Mouse (Mus musculus): ENCODE measurements around the gene Eif2ak4.
A peak's percentile ranks its signal among the peaks of the same experiment; 100 is the strongest.

The Eif2ak4 gene

DNA sequence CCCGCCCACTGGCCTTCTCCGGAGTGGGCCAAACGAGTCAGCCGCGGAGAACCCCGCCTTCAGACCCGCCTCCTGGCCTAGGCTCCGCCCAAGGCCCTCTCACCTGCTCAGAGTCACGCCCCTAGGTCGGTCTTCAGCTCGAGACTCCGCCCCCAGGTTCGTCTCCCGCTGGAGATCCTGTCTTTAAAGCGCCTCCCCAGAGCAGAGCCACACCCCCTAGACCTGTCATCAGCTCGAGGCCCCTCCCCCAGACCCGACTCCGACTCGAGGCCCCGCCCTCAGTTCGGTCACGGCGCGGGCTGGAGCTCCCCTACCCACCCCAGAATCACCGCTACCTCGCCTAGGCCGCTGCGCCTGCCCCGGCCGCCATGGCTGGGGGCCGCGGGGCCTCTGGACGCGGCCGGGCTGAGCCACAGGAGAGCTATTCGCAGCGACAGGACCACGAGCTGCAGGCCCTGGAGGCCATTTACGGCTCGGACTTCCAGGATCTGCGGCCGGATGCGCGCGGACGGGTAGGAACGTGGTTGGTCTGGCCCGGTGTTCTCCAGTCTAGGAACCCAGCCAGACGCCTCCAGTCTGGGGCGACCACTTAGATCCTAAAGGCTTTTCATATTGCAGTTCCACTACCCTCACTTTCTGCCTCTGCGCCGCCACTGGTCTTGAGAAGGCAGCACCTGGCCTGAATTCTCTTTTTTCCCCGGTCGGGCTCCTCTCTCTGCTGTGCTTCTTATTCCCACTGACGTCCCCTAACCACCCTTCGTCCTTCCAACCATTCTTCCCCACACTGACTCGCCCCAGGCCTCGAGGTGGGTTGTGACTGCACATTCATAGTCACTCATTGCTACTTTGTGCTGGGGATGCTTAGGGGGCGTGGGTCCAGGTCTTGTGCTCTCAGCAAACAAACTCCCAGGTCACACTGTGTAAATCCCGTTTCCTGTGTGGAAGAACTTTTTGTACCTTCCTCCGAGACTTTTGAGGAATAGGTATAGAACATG lies at the start of gene Eif2ak4:
Eif2ak4 (plus strand) TSS at position 278 of the 995 bp plus-strand sequence.
- DNase-seq (ENCODE audit: low spot score): peak; percentile 100

DNA sequence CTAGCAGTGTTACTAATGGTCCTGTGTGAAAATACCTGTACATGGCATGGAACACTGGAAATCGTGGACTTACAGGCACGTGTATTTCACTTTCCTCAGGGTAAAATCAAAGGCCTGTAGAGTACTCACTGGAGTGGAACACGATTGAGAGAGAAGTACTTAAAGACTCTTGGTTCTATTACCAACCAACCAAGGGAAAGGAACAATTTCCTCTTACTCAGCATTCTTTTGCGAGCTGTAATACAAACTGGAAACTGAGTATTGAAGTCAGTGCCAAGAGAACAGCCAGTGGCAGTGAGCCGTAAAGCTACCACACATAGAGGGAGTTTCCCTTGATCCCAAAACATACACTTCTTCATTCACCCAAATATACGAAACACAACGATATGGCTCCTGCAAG lies 47.1 kb upstream of the Eif2ak4 start:
- DNase-seq (ENCODE audit: low spot score): no peak

DNA sequence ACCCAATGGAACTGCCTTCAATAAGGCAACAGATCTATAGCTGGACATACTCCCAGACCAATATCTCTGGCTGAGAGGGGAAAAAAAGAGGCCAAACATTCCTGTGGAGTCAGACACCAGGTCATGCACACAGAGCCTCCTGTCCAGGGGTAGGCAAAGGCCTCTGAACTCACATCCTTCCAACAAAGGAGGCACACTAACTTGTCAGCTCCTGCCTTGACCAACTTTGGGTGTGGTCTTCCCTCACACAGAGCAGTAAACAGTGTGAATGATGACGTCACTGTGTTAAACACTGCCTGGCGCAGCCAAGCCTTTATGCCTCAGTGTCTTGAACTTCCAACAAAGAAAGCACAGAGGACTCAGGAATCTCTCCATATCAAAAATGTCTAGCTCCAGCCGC lies 44.5 kb upstream of the Eif2ak4 start:
- no peak for DNase-seq (ENCODE audit: low spot score)

DNA sequence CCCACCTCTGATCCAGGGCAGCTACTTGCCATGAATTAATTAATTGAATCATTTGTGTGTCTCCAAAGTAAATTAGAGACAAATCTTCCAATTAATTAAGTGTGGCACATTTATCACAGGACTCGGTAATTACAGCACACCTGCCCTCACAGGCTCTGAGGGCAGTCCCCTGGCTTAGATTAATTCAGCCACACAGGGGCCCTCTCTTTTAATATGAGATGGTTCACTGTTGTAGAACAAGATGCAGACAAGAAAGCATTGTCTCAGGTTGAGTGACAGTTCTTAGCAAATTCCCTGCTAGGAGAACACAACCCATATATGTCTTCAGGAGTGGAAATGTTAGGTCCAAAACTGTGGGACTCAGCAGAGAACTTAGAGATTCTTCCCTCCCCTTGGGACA lies 42.9 kb upstream of the Eif2ak4 start:
- no peak for DNase-seq (ENCODE audit: low spot score)

DNA sequence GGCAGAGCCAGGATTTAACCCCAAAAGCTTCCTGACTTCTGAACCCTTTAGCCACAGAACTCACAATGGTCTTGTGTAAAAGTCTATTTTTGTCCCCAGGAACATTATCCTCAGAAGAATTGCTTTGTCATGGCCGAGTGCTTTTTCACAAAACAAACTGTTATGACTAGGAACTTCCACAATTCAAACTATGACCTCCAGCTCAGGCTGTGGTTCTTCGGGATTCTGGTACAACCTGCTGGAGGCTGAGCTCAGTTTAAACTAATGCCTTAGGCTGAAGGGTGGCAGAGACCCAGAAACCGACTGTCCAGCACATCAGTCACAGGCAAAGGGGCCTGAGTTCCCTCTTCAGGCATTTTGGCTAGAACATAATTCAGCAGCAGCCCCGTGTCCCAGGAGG lies 34.9 kb upstream of the Eif2ak4 start:
- no peak for DNase-seq (ENCODE audit: low spot score)

- DNase-seq (ENCODE audit: low spot score): no peak
Observed at GRCm38 (mm10) chr2:118353916-118354403, 34.5 kb upstream of the Eif2ak4 start.

DNA sequence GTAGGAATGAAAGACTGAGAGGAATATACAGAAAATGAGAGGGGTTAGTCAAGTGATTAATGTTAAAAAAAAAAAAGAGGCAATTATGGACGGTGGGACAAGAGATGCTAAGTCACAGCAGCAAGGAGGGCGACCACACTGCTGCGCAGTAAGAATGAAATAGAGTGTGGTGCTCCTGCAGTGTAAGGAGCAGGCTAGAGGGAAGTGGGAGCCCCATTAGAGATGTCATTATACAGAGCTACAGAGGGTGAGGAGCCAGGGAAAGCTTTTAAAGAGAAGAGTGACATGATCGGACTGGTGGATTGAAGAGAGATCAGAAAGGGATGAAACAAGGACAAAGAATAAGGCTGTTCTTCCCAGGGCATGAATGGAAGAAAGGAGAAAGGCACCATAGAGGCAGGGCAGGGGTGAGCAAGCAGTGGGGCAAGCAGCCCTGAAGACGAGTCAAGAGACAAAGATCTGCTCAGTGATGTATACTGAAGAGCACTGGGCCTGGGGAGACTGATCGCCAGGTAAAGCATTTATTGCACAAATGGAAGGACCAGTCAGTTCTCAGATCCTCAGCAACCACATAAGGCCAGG lies 33.2 kb upstream of the Eif2ak4 start:
- DNase-seq (ENCODE audit: low spot score): no peak

- DNase-seq (ENCODE audit: low spot score): no peak
Observed at GRCm38 (mm10) chr2:118371841-118372240, 16.6 kb upstream of the Eif2ak4 start.

DNA sequence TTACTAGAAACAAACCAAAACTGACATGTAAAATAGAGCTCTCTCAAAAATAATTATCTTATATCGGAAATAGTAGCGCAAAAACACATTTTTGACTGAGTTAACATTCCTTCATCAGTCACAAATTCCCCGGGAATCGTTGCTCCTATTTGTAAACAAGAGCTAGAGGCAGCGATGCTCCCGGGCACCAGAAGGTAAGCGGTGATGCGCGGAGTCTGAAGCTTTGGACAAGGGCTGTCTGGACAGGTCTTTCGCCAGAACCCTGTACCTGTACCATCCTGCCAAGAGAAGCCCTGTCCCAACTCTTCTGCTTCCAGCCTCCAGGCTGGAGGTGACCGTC lies 15.9 kb upstream of the Eif2ak4 start:
- no peak for DNase-seq (ENCODE audit: low spot score)

- peak; percentile 16 for DNase-seq (ENCODE audit: low spot score)
Observed at GRCm38 (mm10) chr2:118372901-118373571, 15.4 kb upstream of the Eif2ak4 start, which contains the start of gene Gpr176. TSS of gene Gpr176 (minus strand) at chr2:118373419.

- peak; percentile 82 for DNase-seq (ENCODE audit: low spot score)
Observed at GRCm38 (mm10) chr2:118373572-118374279, 14.7 kb upstream of the Eif2ak4 start.

GRCm38 (mm10) chr2:118375522-118375921 lies 12.9 kb upstream of the Eif2ak4 start:
- no peak for DNase-seq (ENCODE audit: low spot score)

DNA sequence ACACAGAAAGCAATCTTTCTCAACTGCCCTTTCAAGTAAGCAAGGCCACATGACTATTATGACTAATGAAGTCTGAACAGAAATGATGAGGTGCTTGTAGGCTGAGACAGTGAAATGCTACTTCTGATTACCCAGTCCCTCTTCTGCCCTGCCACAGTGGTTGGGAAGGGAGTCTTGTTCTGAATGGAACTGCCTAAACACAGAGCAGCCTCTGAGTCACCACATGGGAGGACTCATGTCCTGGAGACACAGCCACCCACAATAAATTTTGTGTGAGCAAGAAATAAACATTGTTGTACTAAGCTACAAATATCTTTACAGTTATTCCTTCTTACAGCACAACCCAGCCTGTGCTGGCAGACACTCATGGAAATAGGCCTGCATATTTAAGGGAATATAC lies 12.5 kb upstream of the Eif2ak4 start:
- DNase-seq (ENCODE audit: low spot score): no peak

GRCm38 (mm10) chr2:118379756-118380155 lies 8.7 kb upstream of the Eif2ak4 start:
- no peak for DNase-seq (ENCODE audit: low spot score)

GRCm38 (mm10) chr2:118383387-118383786 lies 5.0 kb upstream of the Eif2ak4 start:
- DNase-seq (ENCODE audit: low spot score): no peak

DNA sequence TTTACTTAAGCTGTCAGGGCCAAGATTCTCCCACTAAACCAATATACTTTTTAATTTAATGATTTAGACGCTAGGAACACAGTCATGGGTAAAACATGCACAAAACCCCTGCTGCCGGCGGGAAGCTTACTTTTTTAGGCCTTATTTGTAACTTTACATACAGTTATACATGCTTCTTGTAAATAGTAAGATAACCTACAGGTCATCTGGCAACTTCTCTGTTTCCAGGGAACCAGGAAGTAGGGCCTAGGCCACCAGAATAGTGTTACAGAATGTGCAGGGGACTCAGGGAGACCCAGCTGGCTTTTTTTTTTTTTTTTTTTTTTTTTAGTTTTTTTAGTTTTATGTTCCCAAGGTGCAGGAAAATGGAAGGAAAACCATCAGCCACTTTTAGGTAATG lies 1.2 kb downstream of the Eif2ak4 start:
- DNase-seq (ENCODE audit: low spot score): no peak

DNA sequence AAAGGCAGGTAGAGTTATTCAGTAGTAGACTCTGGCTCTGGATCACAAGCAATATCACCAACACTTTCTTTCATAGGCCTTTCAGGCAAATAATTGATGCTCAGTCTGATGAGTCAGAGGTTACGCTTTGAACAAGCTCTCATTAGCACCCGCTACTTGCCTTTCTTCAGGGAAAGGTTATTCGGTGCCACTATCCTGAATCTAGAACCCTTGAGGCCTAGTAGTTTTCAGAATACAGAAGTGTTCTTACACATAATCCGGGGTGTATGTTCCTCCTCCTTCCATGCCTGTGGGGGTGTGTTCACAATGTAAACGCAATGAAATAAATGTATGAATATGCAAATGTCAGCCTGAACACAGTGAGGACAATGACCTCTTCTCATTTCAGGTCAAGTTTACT lies 1.7 kb downstream of the Eif2ak4 start:
- no peak for DNase-seq (ENCODE audit: low spot score)

GRCm38 (mm10) chr2:118391201-118391600 lies 2.8 kb downstream of the Eif2ak4 start:
- no peak for DNase-seq (ENCODE audit: low spot score)

GRCm38 (mm10) chr2:118399751-118400150 lies 11.3 kb downstream of the Eif2ak4 start:
- DNase-seq (ENCODE audit: low spot score): no peak

DNA sequence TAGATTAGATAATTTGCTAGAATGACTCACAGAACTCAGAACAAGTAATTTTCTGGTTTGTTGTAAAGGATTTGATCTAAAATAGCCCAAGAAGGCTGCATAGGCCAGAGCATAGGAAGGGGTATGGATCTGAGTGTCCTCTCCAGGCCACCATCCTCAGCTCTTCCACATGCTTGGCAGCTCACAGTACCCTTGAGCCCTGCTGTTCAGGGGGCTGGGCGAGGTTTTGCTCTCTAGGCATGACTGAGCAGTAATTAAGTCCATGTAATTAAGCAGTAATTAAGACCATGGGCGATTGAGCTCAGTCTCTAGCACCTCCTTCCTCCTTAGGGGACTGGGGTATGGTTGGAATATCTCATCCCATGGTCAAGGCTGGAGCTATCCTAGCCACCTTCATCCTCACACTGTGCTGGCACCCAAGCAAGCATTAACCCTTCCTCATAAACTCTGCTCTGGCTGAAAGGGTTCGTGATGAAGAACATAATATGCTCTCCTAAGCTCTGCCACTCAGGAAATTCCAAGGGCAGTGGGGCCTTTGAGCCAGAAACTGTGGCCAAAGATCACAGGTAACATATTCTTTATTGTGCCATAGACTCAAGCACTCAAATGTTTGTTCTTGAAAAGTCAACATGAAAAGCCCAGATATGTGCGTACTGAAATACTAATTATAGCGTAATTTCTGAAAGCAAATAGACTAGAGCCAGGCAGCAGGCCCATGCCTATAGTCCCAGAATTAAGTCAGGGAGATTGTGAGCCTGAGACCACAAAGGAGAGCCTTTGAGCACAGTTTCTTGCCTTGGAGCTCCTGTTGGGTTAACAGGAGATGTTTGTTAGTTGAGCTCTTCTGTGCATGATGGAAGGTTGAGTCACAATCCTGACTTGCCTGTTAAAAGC lies 13.7 kb downstream of the Eif2ak4 start:
- DNase-seq (ENCODE audit: low spot score): no peak

GRCm38 (mm10) chr2:118404336-118404735 lies 15.9 kb downstream of the Eif2ak4 start:
- DNase-seq (ENCODE audit: low spot score): no peak
